Mouse (Mus musculus) embryonic facial prominence, embryonic 14.5 days (tissue): ENCODE measurements around the gene Htra2. TPM values are rescaled to one million over a fixed set of nuclear protein-coding genes. Genes with fewer than 3 reads are reported as not detected.

Source experiments
- ATAC-seq: fragments of 200-750 bp; cut with Nextera tagmentation; 2 replicates; pipeline ENCODE4 v1.8.0; 2017; ENCODE audit warnings: low read depth, moderate number of reproducible peaks, moderate TSS enrichment
- DNase-seq: peaks from one replicate; pipeline ENCODE4 v3.0.0-alpha.2; 2015; ENCODE audit warnings: low spot score
- H3K27ac ChIP-seq: fragments of 300-500 bp; sonication (generic); replicated peaks from 2 replicates; pipeline ENCODE4 v1.5.1; 2014; ENCODE audit warnings: low read depth, mild to moderate bottlenecking, low read length, moderate library complexity
- H3K27me3 ChIP-seq: fragments of 300-500 bp; sonication (generic); replicated peaks from 2 replicates; pipeline ENCODE4 v1.6.1; 2014; ENCODE audit warnings: low read length; ENCODE audit not compliant: control insufficient read depth, insufficient read depth
- H3K36me3 ChIP-seq: fragments of 300-500 bp; sonication (generic); 2 replicates; pipeline ENCODE4 v1.6.1; 2014; ENCODE audit warnings: low read length, mixed read lengths; ENCODE audit not compliant: control insufficient read depth, insufficient read depth
- H3K4me1 ChIP-seq: fragments of 300-500 bp; sonication (generic); 2 replicates; pipeline ENCODE4 v1.6.1; 2014; ENCODE audit warnings: antibody characterized with exemption, low read length; ENCODE audit not compliant: control insufficient read depth, insufficient read depth
- H3K4me2 ChIP-seq: fragments of 300-500 bp; sonication (generic); 2 replicates; pipeline ENCODE4 v1.6.1; 2014; ENCODE audit warnings: low read depth, mild to moderate bottlenecking, low read length, moderate library complexity, mixed read lengths
- H3K4me3 ChIP-seq: fragments of 300-500 bp; sonication (generic); 2 replicates; pipeline ENCODE4 v1.5.1; 2014; ENCODE audit warnings: low read depth, mild to moderate bottlenecking, low read length
- H3K9ac ChIP-seq: fragments of 300-500 bp; sonication (generic); 2 replicates; pipeline ENCODE4 v1.6.1; 2014; ENCODE audit warnings: low read depth, mild to moderate bottlenecking, low read length, moderate library complexity, mixed read lengths
- H3K9me3 ChIP-seq: fragments of 300-500 bp; sonication (generic); 2 replicates; pipeline ENCODE4 v1.6.1; 2016; ENCODE audit warnings: low read length; ENCODE audit not compliant: control insufficient read depth
- WGBS: fragments of 180-500 bp; shearing (Covaris S2); extraction: QIAGEN DNeasy Blood & Tissue Kit; methylation state at CpG from one replicate; pipeline ENCODE4 v1.1.7; 2014; 5-methylcytosine and 5-hydroxymethylcytosine counted together
- polyA plus RNA-seq: library from polyadenylated mRNA; unstranded; fragments of >200 nt; fragmentation: Nextera tagmentation; extraction: Ambion mirVana; gene quantifications from 2 replicates; pipeline ENCODE4 v1.2.1, GENCODE M21; 2014

Htra2 gene
- polyA plus RNA-seq, 1 experiment from 2014 or later: 43.0 TPM

DNA sequence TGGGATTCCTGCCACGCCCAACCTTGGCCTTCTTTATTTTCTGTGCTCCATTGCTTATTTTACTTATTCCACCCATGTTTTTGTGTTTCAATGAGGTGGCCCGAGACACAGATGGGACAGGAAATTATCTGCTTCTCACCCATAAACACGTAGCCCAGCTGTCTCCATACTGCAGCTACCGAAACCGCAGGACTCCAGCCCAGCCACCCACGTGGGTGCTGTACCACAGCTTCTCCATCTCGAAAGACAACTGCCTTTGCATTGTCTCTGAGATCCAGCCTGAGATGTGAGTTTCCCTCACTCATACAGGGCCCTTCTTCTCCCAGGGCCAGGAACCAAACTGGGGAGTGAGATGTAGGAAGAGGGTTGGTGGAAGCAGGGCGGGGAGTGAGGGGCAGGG lies 10.9 kb upstream of the Htra2 start:
- H3K27ac ChIP-seq: no peak overlapping the region
- peaks cover 91% of the 10 kb centered on the region for H3K27me3 ChIP-seq
- no peak overlapping the region for H3K9ac ChIP-seq
- no peak overlapping the region for H3K4me2 ChIP-seq
- DNase-seq: no peak
- no peaks in the 10 kb centered on the region for H3K9me3 ChIP-seq
- H3K36me3 ChIP-seq: no peaks in the 10 kb centered on the region
- no peak overlapping the region for H3K4me3 ChIP-seq
- H3K4me1 ChIP-seq: peaks cover 2% of the 10 kb centered on the region
- no peak for ATAC-seq
- 34% methylated on average over 8 of the region's 8 CpGs for WGBS

DNA sequence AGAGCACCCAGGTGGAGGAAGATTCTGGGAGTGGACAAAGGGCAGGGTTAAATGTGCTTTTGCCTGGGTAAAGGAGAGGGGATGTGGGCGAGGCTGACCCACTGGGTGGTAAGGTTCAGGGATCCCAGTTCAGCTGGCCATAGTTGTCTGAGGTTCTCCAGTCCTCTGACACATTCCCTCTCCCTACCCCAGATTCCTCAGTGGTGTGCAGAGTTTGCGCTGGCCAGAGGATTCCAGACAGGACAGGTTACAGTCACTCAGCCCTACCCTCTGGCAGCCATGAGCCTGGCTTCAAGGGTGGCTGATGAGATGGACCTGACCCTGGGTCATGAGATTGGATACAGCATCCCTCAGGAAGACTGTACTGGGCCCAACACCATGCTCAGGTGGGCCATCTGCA lies 3.7 kb upstream of the Htra2 start:
- H3K27ac ChIP-seq: no peak overlapping the region

DNA sequence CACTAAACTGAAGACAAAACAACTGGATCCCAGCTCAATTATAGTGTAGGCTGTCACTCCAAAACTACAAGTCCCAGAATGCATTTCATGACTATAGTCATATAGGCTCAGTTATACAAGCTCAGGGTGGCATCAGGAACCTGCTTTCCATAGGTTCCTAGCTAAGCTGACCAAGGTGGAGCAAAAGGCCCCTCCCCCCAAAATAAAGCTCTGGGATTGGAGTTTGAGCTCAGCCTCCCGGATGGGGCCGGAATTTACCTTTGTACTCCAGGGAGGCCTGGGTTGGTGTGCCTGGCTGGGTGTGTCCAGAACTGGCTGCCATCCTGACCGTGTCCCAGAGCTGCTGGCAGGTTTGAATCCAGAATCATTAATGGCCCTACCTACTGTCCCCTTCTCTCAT lies 2.7 kb upstream of the Htra2 start, which contains the start of gene Dqx1:
TSS of gene Dqx1 (plus strand) at position 55 of the 400 bp plus-strand sequence.
- ATAC-seq (no peak), DNase-seq (peak; percentile 54)
- Histone ChIP-seq H3K4me3 (no peak within 1 kb of the TSS), H3K27me3 (peaks cover 12% of the 10 kb centered on the region), H3K9me3 (no peaks in the 10 kb centered on the region), H3K36me3 (peaks cover 15% of the 10 kb centered on the region), H3K4me2 (no peak within 1 kb of the TSS), H3K27ac (no peak within 1 kb of the TSS), H3K9ac (no peak within 1 kb of the TSS), H3K4me1 (peaks cover 12% of the 10 kb centered on the region)
- WGBS: 44% methylated on average over 3 of the region's 3 CpGs

More for the DNA sequence above, 3.7 kb upstream of the Htra2 start:
- peaks cover 20% of the 10 kb centered on the region for H3K27me3 ChIP-seq
- peaks cover 8% of the 10 kb centered on the region for H3K4me1 ChIP-seq
- no peaks in the 10 kb centered on the region for H3K9me3 ChIP-seq
- no peak overlapping the region for H3K9ac ChIP-seq
- H3K36me3 ChIP-seq: peaks cover 15% of the 10 kb centered on the region
- ATAC-seq (no peak), DNase-seq (no peak)
- no peak overlapping the region for H3K4me3 ChIP-seq
- no peak overlapping the region for H3K4me2 ChIP-seq
- 100% methylated on average over 2 of the region's 2 CpGs for WGBS

DNA sequence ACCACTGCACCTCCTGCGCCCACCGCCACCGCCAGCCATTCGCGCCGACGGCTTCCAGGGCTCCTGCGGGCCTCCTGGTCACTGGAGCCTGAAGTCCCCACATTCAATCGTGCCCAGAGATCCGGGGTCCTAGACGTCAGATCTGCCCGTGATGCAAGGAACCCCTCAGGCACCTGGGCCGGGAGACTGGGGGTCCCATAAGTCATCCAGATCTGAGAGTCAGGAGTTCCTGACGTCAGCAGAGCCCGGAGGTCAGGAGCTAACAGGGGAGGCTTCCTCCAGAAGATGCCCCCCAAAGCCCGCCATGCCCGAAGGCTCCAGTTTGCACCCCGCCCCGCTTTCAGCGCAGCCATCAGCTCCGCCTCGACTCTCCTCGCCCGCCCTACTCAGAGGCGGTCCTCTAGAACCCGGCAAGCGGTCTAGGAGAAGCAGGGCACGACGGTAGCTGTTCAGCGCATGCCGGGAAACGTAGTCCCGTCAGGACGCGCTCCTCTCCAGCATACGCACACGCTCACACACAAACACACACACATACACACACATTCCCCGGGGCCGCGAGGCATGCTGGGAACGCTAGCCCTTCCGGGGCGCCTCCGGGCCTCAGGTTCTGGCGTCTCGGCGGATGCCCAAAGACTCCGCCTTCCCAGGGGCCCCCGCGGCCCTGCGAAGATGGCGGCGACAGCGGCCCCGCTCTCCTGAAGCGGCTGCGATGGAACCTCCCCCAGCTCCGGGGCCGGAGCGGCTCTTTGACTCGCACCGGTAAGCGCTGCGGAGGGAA lies 810 bp downstream of the Htra2 start, which contains the start of gene Aup1:
TSS of gene Aup1 (plus strand) at position 448 of the 778 bp plus-strand sequence.
- DNase-seq (peak; percentile 99), ATAC-seq (peak; percentile 98)
- Histone ChIP-seq H3K4me1 (peaks cover 17% of the 10 kb centered on the region), H3K9me3 (no peaks in the 10 kb centered on the region), H3K36me3 (peaks cover 39% of the 10 kb centered on the region), H3K4me2 (peak within 1 kb of the TSS; percentile 82), H3K9ac (peak within 1 kb of the TSS; percentile 92), H3K27ac (peak within 1 kb of the TSS; percentile 87), H3K27me3 (no peaks in the 10 kb centered on the region), H3K4me3 (peak within 1 kb of the TSS; percentile 94)
- WGBS: 0% methylated on average over 40 of the region's 64 CpGs

DNA sequence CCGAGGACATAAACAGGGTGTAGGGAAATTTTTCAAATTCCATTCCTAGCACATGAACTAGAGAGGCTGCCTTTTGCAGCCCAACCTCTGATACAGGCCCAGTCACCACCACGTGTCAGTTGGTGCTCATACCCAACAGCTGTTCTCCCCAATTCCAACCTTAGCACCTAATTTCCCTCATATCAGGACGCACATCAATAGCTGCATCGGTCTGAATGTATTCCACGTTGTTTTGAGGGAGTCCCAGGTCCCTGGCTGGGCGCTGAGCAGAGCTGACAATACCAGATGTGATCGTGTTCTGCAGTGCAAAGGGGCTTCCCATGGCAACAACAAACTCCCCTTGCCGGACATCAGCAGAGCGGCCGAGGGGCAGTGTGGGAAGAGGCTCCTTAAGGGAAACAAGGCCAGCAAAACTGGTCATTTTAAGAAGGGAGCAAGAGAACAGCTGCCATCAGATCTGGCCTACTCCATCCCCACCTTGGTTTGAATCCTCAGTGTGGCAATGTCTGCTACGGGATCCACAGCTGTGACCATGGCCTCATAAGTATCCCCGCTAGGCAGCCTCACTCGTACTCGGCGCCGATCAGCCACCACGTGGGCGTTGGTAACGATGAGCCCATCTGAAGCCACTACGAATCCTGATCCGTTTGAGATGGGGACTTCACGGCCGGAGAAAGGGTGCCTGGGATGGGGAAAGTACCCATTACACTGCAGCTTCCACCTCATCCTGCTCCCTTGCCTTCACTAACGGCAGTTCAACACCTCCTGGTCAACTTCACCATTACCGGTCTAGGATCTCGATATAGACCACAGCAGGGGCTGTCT lies 1.7 kb downstream of the Htra2 start:
- H3K9ac ChIP-seq: peak overlapping the region; percentile 92
- no peaks in the 10 kb centered on the region for H3K9me3 ChIP-seq
- H3K36me3 ChIP-seq: peaks cover 39% of the 10 kb centered on the region
- H3K27me3 ChIP-seq: no peaks in the 10 kb centered on the region
- H3K27ac ChIP-seq: peak overlapping the region; percentile 87
- DNase-seq (peak; percentile 66), ATAC-seq (no peak)
- H3K4me3 ChIP-seq: peak overlapping the region; percentile 94
- WGBS: under 1% methylated on average over 26 of the region's 26 CpGs
- H3K4me1 ChIP-seq: peaks cover 17% of the 10 kb centered on the region
- peak overlapping the region; percentile 82 for H3K4me2 ChIP-seq

DNA sequence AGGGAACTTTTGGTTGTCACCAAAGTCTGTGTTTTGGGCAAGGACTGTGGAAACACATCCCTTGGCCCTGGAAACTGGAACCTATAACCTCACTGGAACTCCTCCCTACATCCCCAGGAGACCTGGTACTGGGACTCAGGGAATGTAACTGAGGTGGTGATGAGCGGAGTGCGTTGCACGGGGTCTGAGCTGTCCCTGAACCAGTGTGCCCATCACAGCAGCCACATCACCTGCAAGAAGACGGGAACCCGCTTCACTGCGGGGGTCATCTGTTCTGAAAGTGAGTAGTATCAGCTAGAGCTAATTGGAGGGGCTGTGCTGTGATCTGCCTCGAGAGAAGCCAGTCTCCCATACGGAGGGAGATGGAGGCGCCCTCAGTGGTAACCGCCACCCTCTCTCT lies 5.7 kb downstream of the Htra2 start:
- 78% methylated on average over 10 of the region's 10 CpGs for WGBS
- DNase-seq: no peak
- no peak overlapping the region for H3K4me3 ChIP-seq
- peaks cover 24% of the 10 kb centered on the region for H3K36me3 ChIP-seq
- H3K27ac ChIP-seq: no peak overlapping the region
- H3K9ac ChIP-seq: no peak overlapping the region
- no peak overlapping the region for H3K4me2 ChIP-seq
- H3K9me3 ChIP-seq: no peaks in the 10 kb centered on the region
- no peaks in the 10 kb centered on the region for H3K27me3 ChIP-seq
- ATAC-seq: no peak
- H3K4me1 ChIP-seq: peaks cover 9% of the 10 kb centered on the region

DNA sequence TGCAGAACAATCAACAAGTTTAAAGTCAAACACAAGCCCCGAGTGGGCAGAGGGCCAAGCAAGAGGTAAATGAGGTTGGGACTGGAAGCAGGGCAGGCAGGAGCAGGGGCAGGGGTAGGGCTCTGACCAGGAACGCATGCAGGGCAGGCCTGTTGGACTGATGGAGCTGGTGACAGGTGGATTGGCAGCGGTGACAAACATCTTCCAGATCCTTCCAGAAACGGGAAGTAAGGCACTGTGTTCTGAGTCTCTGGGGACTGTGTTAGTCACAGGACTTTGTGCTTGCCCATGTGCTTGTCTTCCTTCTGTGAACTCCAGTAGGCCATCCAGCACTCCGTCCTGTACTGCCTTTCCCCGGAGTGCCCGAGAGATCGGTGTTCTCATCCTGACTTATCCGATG lies 10.3 kb downstream of the Htra2 start:
- H3K4me3 ChIP-seq: no peak overlapping the region
- H3K9ac ChIP-seq: no peak overlapping the region
- H3K27me3 ChIP-seq: no peaks in the 10 kb centered on the region
- ATAC-seq (no peak), DNase-seq (no peak)
- H3K4me1 ChIP-seq: no peaks in the 10 kb centered on the region
- no peak overlapping the region for H3K4me2 ChIP-seq
- no peak overlapping the region for H3K27ac ChIP-seq
- H3K9me3 ChIP-seq: no peaks in the 10 kb centered on the region
- H3K36me3 ChIP-seq: 0 out of 2 replicates have a peak, but pooled peaks cover under 1% of the 10 kb centered on the region
- 69% methylated on average over 8 of the region's 9 CpGs for WGBS

DNA sequence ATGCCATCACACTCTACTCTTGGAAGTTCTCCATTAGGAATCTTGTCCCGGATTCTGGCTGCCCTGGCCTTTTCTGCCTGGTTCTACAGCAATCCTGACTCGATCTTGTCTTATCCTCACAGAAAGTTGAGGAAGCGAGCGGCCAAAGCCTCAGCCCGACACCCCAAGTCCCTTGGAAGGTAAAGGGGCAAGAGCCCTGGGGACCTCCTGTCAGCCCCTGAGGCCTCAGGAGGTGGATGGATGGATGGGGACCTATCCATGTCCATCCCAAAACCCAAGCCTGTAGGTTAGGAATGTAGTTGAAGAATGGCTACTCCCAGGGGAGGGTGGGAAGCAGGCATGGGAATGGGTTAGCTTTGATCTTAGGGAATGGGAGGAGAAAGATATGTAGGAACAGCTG lies 11.1 kb downstream of the Htra2 start:
- Histone ChIP-seq H3K4me2 (no peak overlapping the region), H3K27me3 (no peaks in the 10 kb centered on the region), H3K4me1 (no peaks in the 10 kb centered on the region), H3K4me3 (no peak overlapping the region), H3K27ac (no peak overlapping the region), H3K9me3 (no peaks in the 10 kb centered on the region), H3K36me3 (no peaks in the 10 kb centered on the region), H3K9ac (no peak overlapping the region)
- ATAC-seq (no peak), DNase-seq (no peak)
- 94% methylated on average over 5 of the region's 5 CpGs for WGBS
